Mouse (Mus musculus) activated CD4-positive, CD25-positive, alpha-beta regulatory T cell, adult 4 months (primary cell): ENCODE measurements at regions not wholly inside any gene's neighbourhood (a gene's known extent, or its start where the extent isn't known, plus 50 kb on each side); places are given as distances from the start of the nearest gene placed in this dataset.

Experiments used
- ATAC-seq: one replicate; pipeline ENCODE4 v1.8.0; 2017

- ATAC-seq = no peak
Observed at GRCm38 (mm10) chr6:103421013-103421933, 89.1 kb upstream of the Chl1 start.

GRCm38 (mm10) chr6:103430933-103431594, 79.3 kb upstream of the Chl1 start:
- ATAC-seq = no peak

GRCm38 (mm10) chr6:103431595-103431957, 78.8 kb upstream of the Chl1 start:
- no peak for ATAC-seq
